Mouse (Mus musculus) heart, embryonic 10.5 days (tissue): ENCODE results near the gene Il34. TPM values are rescaled to one million over a fixed set of nuclear protein-coding genes. Genes with fewer than 3 reads are reported as not detected.

Experiments used
- DNase-seq: peaks from one replicate; pipeline ENCODE4 v3.0.0-alpha.2; 2017; ENCODE audit warnings: low spot score
- H3K27ac ChIP-seq: fragments of 300-500 bp; sonication (generic); 2 replicates; pipeline ENCODE4 v1.5.1; 2016; ENCODE audit warnings: mild to moderate bottlenecking
- H3K27me3 ChIP-seq: fragments of 300-500 bp; sonication (generic); 2 replicates; pipeline ENCODE4 v1.6.1; 2016; ENCODE audit warnings: mild to moderate bottlenecking; ENCODE audit not compliant: poor library complexity, insufficient read depth, severe bottlenecking
- H3K36me3 ChIP-seq: fragments of 300-500 bp; sonication (generic); 2 replicates; pipeline ENCODE4 v1.6.1; 2016; ENCODE audit warnings: mild to moderate bottlenecking, moderate library complexity
- H3K4me1 ChIP-seq: fragments of 300-500 bp; sonication (generic); 2 replicates; pipeline ENCODE4 v1.6.1; 2016; ENCODE audit warnings: mild to moderate bottlenecking
- H3K4me3 ChIP-seq: fragments of 300-500 bp; sonication (generic); 2 replicates; pipeline ENCODE4 v1.5.1; 2016; ENCODE audit warnings: mild to moderate bottlenecking, moderate library complexity
- H3K9me3 ChIP-seq: fragments of 300-500 bp; sonication (generic); 2 replicates; pipeline ENCODE4 v1.6.1; 2016; ENCODE audit warnings: mild to moderate bottlenecking, moderate library complexity
- WGBS: fragments of 180-500 bp; shearing (Covaris S2); methylation state at CpG from one replicate; pipeline ENCODE4 v1.1.7; 2016; 5-methylcytosine and 5-hydroxymethylcytosine counted together
- polyA plus RNA-seq: library from polyadenylated mRNA; unstranded; fragments of >200 nt; fragmentation: Nextera tagmentation; extraction: Ambion mirVana; gene quantifications from 2 replicates; pipeline ENCODE4 v1.2.1, GENCODE M21; 2016

The Il34 gene
- polyA plus RNA-seq, 1 experiment from 2014 or later = not detected

- DNase-seq = no peak
- no peak overlapping the region for H3K27ac ChIP-seq
- H3K27me3 ChIP-seq = no peaks in the 10 kb centered on the region
- 89% methylated on average over 1 of the region's 1 CpGs for WGBS
- H3K4me3 ChIP-seq = no peak overlapping the region
- H3K9me3 ChIP-seq = no peaks in the 10 kb centered on the region
- peaks cover 15% of the 10 kb centered on the region for H3K4me1 ChIP-seq
- peaks cover 23% of the 10 kb centered on the region for H3K36me3 ChIP-seq
These were observed 422 bp upstream of the Il34 start for GRCm38 (mm10) chr8:110806146-110806545.

GRCm38 (mm10) chr8:110804825-110805514 lies 754 bp downstream of the Il34 start:
- no peak overlapping the region for H3K27ac ChIP-seq
- WGBS = 47% methylated on average over 3 of the region's 3 CpGs
- H3K4me3 ChIP-seq = no peak overlapping the region
- H3K27me3 ChIP-seq = no peaks in the 10 kb centered on the region
- H3K4me1 ChIP-seq = peaks cover 15% of the 10 kb centered on the region
- H3K9me3 ChIP-seq = no peaks in the 10 kb centered on the region
- H3K36me3 ChIP-seq = peaks cover 11% of the 10 kb centered on the region
- no peak for DNase-seq

- Histone ChIP-seq H3K9me3 (no peaks in the 10 kb centered on the region), H3K27ac (no peak overlapping the region), H3K36me3 (no peaks in the 10 kb centered on the region), H3K4me1 (peaks cover 9% of the 10 kb centered on the region), H3K27me3 (no peaks in the 10 kb centered on the region), H3K4me3 (no peak overlapping the region)
- WGBS = 89% methylated on average over 9 of the region's 9 CpGs
- no peak for DNase-seq
These were observed 1.9 kb downstream of the Il34 start for GRCm38 (mm10) chr8:110803856-110804255.

GRCm38 (mm10) chr8:110802988-110803387 lies 2.7 kb downstream of the Il34 start:
- Histone ChIP-seq H3K4me1 (peaks cover 4% of the 10 kb centered on the region; the same call in 1 of the 2 replicates), H3K27me3 (no peaks in the 10 kb centered on the region), H3K36me3 (no peaks in the 10 kb centered on the region), H3K9me3 (no peaks in the 10 kb centered on the region), H3K27ac (no peak overlapping the region), H3K4me3 (no peak overlapping the region)
- 82% methylated on average over 5 of the region's 5 CpGs for WGBS
- no peak for DNase-seq

GRCm38 (mm10) chr8:110797086-110797485 lies 8.6 kb downstream of the Il34 start:
- Histone ChIP-seq H3K9me3 (0 out of 2 replicates have a peak, but pooled peaks cover 5% of the 10 kb centered on the region), H3K4me1 (0 out of 2 replicates have a peak, but pooled peaks cover 8% of the 10 kb centered on the region), H3K4me3 (no peak overlapping the region), H3K36me3 (no peaks in the 10 kb centered on the region), H3K27me3 (no peaks in the 10 kb centered on the region), H3K27ac (no peak overlapping the region)
- 88% methylated on average over 8 of the region's 8 CpGs for WGBS
- DNase-seq = no peak

- 82% methylated on average over 7 of the region's 7 CpGs for WGBS
- Histone ChIP-seq H3K4me1 (peaks cover 9% of the 10 kb centered on the region; the same call in 1 of the 2 replicates), H3K36me3 (no peaks in the 10 kb centered on the region), H3K27me3 (no peaks in the 10 kb centered on the region), H3K27ac (no peak overlapping the region), H3K4me3 (no peak overlapping the region), H3K9me3 (0 out of 2 replicates have a peak, but pooled peaks cover 5% of the 10 kb centered on the region)
- DNase-seq = no peak
These were observed 11.3 kb downstream of the Il34 start for GRCm38 (mm10) chr8:110794363-110794965.

GRCm38 (mm10) chr8:110793936-110794335 lies 11.8 kb downstream of the Il34 start:
- WGBS = 87% methylated on average over 9 of the region's 9 CpGs
- no peaks in the 10 kb centered on the region for H3K36me3 ChIP-seq
- H3K9me3 ChIP-seq = 0 out of 2 replicates have a peak, but pooled peaks cover 5% of the 10 kb centered on the region
- peaks cover 12% of the 10 kb centered on the region; the same call in 1 of the 2 replicates for H3K4me1 ChIP-seq
- no peaks in the 10 kb centered on the region for H3K27me3 ChIP-seq
- no peak overlapping the region for H3K27ac ChIP-seq
- H3K4me3 ChIP-seq = no peak overlapping the region
- no peak for DNase-seq

GRCm38 (mm10) chr8:110793511-110793910 lies 12.2 kb downstream of the Il34 start:
- 81% methylated on average over 9 of the region's 9 CpGs for WGBS

GRCm38 (mm10) chr8:110792574-110793200 lies 13.0 kb downstream of the Il34 start:
- no peak for DNase-seq
- peaks cover 12% of the 10 kb centered on the region; the same call in 1 of the 2 replicates for H3K4me1 ChIP-seq
- no peak overlapping the region for H3K27ac ChIP-seq
- no peak overlapping the region for H3K4me3 ChIP-seq
- WGBS = 72% methylated on average over 11 of the region's 11 CpGs
- 0 out of 2 replicates have a peak, but pooled peaks cover 5% of the 10 kb centered on the region for H3K9me3 ChIP-seq
- H3K27me3 ChIP-seq = no peaks in the 10 kb centered on the region
- no peaks in the 10 kb centered on the region for H3K36me3 ChIP-seq

More at GRCm38 (mm10) chr8:110793511-110793910, 12.2 kb downstream of the Il34 start:
- Histone ChIP-seq H3K4me1 (peaks cover 12% of the 10 kb centered on the region; the same call in 1 of the 2 replicates), H3K9me3 (0 out of 2 replicates have a peak, but pooled peaks cover 5% of the 10 kb centered on the region), H3K36me3 (no peaks in the 10 kb centered on the region), H3K27ac (no peak overlapping the region), H3K4me3 (no peak overlapping the region), H3K27me3 (no peaks in the 10 kb centered on the region)
- DNase-seq = no peak

GRCm38 (mm10) chr8:110791164-110791563 lies 14.6 kb downstream of the Il34 start:
- H3K36me3 ChIP-seq = no peaks in the 10 kb centered on the region
- no peak for DNase-seq

GRCm38 (mm10) chr8:110790270-110790669 lies 15.5 kb downstream of the Il34 start:
- Histone ChIP-seq H3K27me3 (no peaks in the 10 kb centered on the region), H3K9me3 (no peaks in the 10 kb centered on the region), H3K36me3 (no peaks in the 10 kb centered on the region), H3K4me3 (no peak overlapping the region), H3K27ac (no peak overlapping the region), H3K4me1 (peaks cover 12% of the 10 kb centered on the region; the same call in 1 of the 2 replicates)
- no peak for DNase-seq
- WGBS = 61% methylated on average over 6 of the region's 6 CpGs

More at GRCm38 (mm10) chr8:110791164-110791563, 14.6 kb downstream of the Il34 start:
- Histone ChIP-seq H3K27ac (no peak overlapping the region), H3K4me1 (peaks cover 12% of the 10 kb centered on the region; the same call in 1 of the 2 replicates), H3K4me3 (no peak overlapping the region), H3K9me3 (0 out of 2 replicates have a peak, but pooled peaks cover 5% of the 10 kb centered on the region), H3K27me3 (no peaks in the 10 kb centered on the region)
- WGBS = 69% methylated on average over 10 of the region's 10 CpGs

GRCm38 (mm10) chr8:110789571-110789970 lies 16.2 kb downstream of the Il34 start:
- 53% methylated on average over 12 of the region's 12 CpGs for WGBS
- Histone ChIP-seq H3K9me3 (no peaks in the 10 kb centered on the region), H3K27ac (no peak overlapping the region), H3K4me3 (no peak overlapping the region), H3K36me3 (no peaks in the 10 kb centered on the region), H3K4me1 (peaks cover 12% of the 10 kb centered on the region; the same call in 1 of the 2 replicates), H3K27me3 (no peaks in the 10 kb centered on the region)
- no peak for DNase-seq

- Histone ChIP-seq H3K27me3 (no peaks in the 10 kb centered on the region), H3K9me3 (no peaks in the 10 kb centered on the region), H3K36me3 (no peaks in the 10 kb centered on the region), H3K4me3 (no peak overlapping the region), H3K27ac (no peak overlapping the region), H3K4me1 (peaks cover 12% of the 10 kb centered on the region; the same call in 1 of the 2 replicates)
- WGBS = 61% methylated on average over 12 of the region's 12 CpGs
- no peak for DNase-seq
These were observed 16.7 kb downstream of the Il34 start for GRCm38 (mm10) chr8:110788981-110789380.
